In genomic region chr10:75936909-75937667, GRCm38 (mm10) we compare ENCODE assay signal across 8 mouse cellular contexts. TPM values are rescaled to one million over a fixed set of nuclear protein-coding genes. Genes with fewer than 3 reads are reported as not detected.
DNase-seq lines count a peak whose midpoint lies in the region; ATAC-seq lines count a peak whose summit lies in the region.

No protein-coding gene starts in this region.

- no peaks in the 10 kb centered on the region for H3K9me3 ChIP-seq in liver, embryonic 16.5 days (replicated peaks; ENCODE audit: control insufficient read depth, low read length)
- H3K9me3 ChIP-seq in forebrain, embryonic 10.5 days: no peaks in the 10 kb centered on the region

- DNase-seq in CD4-positive, CD25-positive, alpha-beta regulatory T cell, adult 2 months (ENCODE audit: low read depth, low spot score): peak; percentile 39
- DNase-seq in kidney, adult 9 months: peak; percentile 60
- no peak for DNase-seq in kidney, adult 11 months
- DNase-seq in adrenal gland, postnatal 14 days: peak; percentile 54
- no peak for DNase-seq in ovary, postnatal 14 days (ENCODE audit: low spot score)
- DNase-seq in forebrain, embryonic 10.5 days (ENCODE audit: extremely low spot score, low spot score): no peak

- H3K4me1 ChIP-seq in liver, embryonic 16.5 days (ENCODE audit: control insufficient read depth, low read depth, low read length): peaks cover 50% of the 10 kb centered on the region
- H3K4me1 ChIP-seq in forebrain, embryonic 10.5 days: peaks cover 52% of the 10 kb centered on the region

- ATAC-seq in CD4-positive, CD25-positive, alpha-beta regulatory T cell, adult 4 months: no peak
- no peak for ATAC-seq in liver, embryonic 16.5 days (ENCODE audit: low read depth)

- peak overlapping the region; percentile 89 for H3K27ac ChIP-seq in liver, embryonic 16.5 days (ENCODE audit: low read length)
- H3K27ac ChIP-seq in forebrain, embryonic 10.5 days: no peak overlapping the region

- peak overlapping the region; percentile 93 for H3K4me2 ChIP-seq in liver, embryonic 16.5 days (ENCODE audit: low read depth, low read length)

- H3K4me3 ChIP-seq in liver, embryonic 16.5 days (ENCODE audit: low read depth, low read length): peak overlapping the region; percentile 84
- H3K4me3 ChIP-seq in forebrain, embryonic 10.5 days: no peak overlapping the region

- peaks cover 8% of the 10 kb centered on the region; the same call in 1 of the 2 replicates for H3K36me3 ChIP-seq in liver, embryonic 16.5 days (ENCODE audit: control insufficient read depth, insufficient read depth)
- no peaks in the 10 kb centered on the region for H3K36me3 ChIP-seq in forebrain, embryonic 10.5 days (replicated peaks)

- peaks cover 18% of the 10 kb centered on the region for H3K27me3 ChIP-seq in liver, embryonic 16.5 days (ENCODE audit: control insufficient read depth, insufficient read depth, low read depth, low read length)
- peaks cover 84% of the 10 kb centered on the region for H3K27me3 ChIP-seq in forebrain, embryonic 10.5 days (ENCODE audit: poor library complexity, severe bottlenecking)

- 60% methylated on average over 18 of the region's 18 CpGs for WGBS in liver, embryonic 16.5 days (ENCODE audit: insufficient replicate concordance)
- WGBS in forebrain, embryonic 10.5 days: 31% methylated on average over 18 of the region's 18 CpGs

- peak overlapping the region; percentile 63 for H3K9ac ChIP-seq in liver, embryonic 16.5 days (ENCODE audit: low read depth, low read length)

RNA-seq across cellular contexts. Expression of gene Mmp11, which starts 0.8 kb away (rescaled TPM):
- 10 to 100 TPM in 1 of 2 experiments, 1 to 10 TPM in 1; 6.1 to 11.8 TPM for polyA plus RNA-seq in CD4-positive, CD25-positive, alpha-beta regulatory T cell, adult 4 months (2017; shearing (Covaris generic))
- 7.9 and 8.6 TPM in 2 replicates for total RNA-seq in adrenal gland, postnatal 14 days (2021)
- 2.1 and 2.7 TPM in 2 replicates for polyA plus RNA-seq in liver, embryonic 16.5 days (2015; fragmentation: Nextera tagmentation; extraction: Ambion mirVana)
- 22.5 and 24.6 TPM in 2 replicates for polyA plus RNA-seq in forebrain, embryonic 10.5 days (2016; fragmentation: Nextera tagmentation; extraction: Ambion mirVana)

RNA-seq across cellular contexts. Expression of gene Gm867, which starts 3.4 kb away (rescaled TPM):
- under 1 TPM in 1 of 2 experiments, not detected in 1; 0.27 TPM for polyA plus RNA-seq in CD4-positive, CD25-positive, alpha-beta regulatory T cell, adult 4 months (2017; shearing (Covaris generic))
- total RNA-seq in adrenal gland, postnatal 14 days (2021): 0.85 TPM in 1 of 2 replicates, not detected in the other
- 24.3 and 26.4 TPM in 2 replicates for polyA plus RNA-seq in liver, embryonic 16.5 days (2015; fragmentation: Nextera tagmentation; extraction: Ambion mirVana)
- 0.26 TPM in 1 of 2 replicates, not detected in the other for polyA plus RNA-seq in forebrain, embryonic 10.5 days (2016; fragmentation: Nextera tagmentation; extraction: Ambion mirVana)

RNA-seq across cellular contexts. Expression of gene Chchd10, which starts 4.2 kb away (rescaled TPM):
- polyA plus RNA-seq in CD4-positive, CD25-positive, alpha-beta regulatory T cell, adult 4 months (2017; shearing (Covaris generic)): 10 to 100 TPM; 15.3 to 18.3 TPM
- total RNA-seq in adrenal gland, postnatal 14 days (2021): 1,334 and 1,341 TPM in 2 replicates
- polyA plus RNA-seq in liver, embryonic 16.5 days (2015; fragmentation: Nextera tagmentation; extraction: Ambion mirVana): 125 and 137 TPM in 2 replicates
- 8.8 and 10.7 TPM in 2 replicates for polyA plus RNA-seq in forebrain, embryonic 10.5 days (2016; fragmentation: Nextera tagmentation; extraction: Ambion mirVana)

RNA-seq across cellular contexts. Expression of gene Vpreb3, which starts 5.8 kb away (rescaled TPM):
- 1 to 10 TPM; 1.3 to 2.1 TPM for polyA plus RNA-seq in CD4-positive, CD25-positive, alpha-beta regulatory T cell, adult 4 months (2017; shearing (Covaris generic))
- 1.7 and 2.2 TPM in 2 replicates for total RNA-seq in adrenal gland, postnatal 14 days (2021)
- polyA plus RNA-seq in liver, embryonic 16.5 days (2015; fragmentation: Nextera tagmentation; extraction: Ambion mirVana): 15.0 and 17.5 TPM in 2 replicates
- 0.48 and 0.63 TPM in 2 replicates for polyA plus RNA-seq in forebrain, embryonic 10.5 days (2016; fragmentation: Nextera tagmentation; extraction: Ambion mirVana)

RNA-seq across cellular contexts. Expression of gene Smarcb1, which starts 15.7 kb away (rescaled TPM):
- 100 to 1,000 TPM in 1 of 2 experiments, 10 to 100 TPM in 1; 98.5 to 160 TPM for polyA plus RNA-seq in CD4-positive, CD25-positive, alpha-beta regulatory T cell, adult 4 months (2017; shearing (Covaris generic))
- 75.0 and 79.3 TPM in 2 replicates for total RNA-seq in adrenal gland, postnatal 14 days (2021)
- 55.9 and 56.8 TPM in 2 replicates for polyA plus RNA-seq in liver, embryonic 16.5 days (2015; fragmentation: Nextera tagmentation; extraction: Ambion mirVana)
- 275 and 283 TPM in 2 replicates for polyA plus RNA-seq in forebrain, embryonic 10.5 days (2016; fragmentation: Nextera tagmentation; extraction: Ambion mirVana)

Comparison
In these comparisons a context has a peak if more than half of its experiments do, and no peak if none do; other contexts are left out.
1. DNase-seq: peak in CD4-positive, CD25-positive, alpha-beta regulatory T cell, adult 2 months (single experiment), kidney, adult 9 months (single experiment) and adrenal gland, postnatal 14 days (single experiment); none in kidney, adult 11 months (single experiment), ovary, postnatal 14 days (single experiment) and forebrain, embryonic 10.5 days (single experiment).
2. RNA of gene Gm867, which starts 3.4 kb away (polyA plus RNA-seq): 24.3 to 26.4 TPM in liver, embryonic 16.5 days; 0.27 TPM in CD4-positive, CD25-positive, alpha-beta regulatory T cell, adult 4 months and 0.26 TPM in forebrain, embryonic 10.5 days; every median in the first group is over 10 times any median in the second.